Mouse (Mus musculus) myocyte (in vitro differentiated cells): Measurements from ENCODE around the gene Dact3.

ENCODE experiments used
- MAX ChIP-seq: IDR thresholded peaks from one replicate; pipeline ENCODE4 v1.6.1; 2011; ENCODE audit warnings: low read depth, mild to moderate bottlenecking, control low read depth
- MYOD1 ChIP-seq, 3 experiments: IDR thresholded peaks; one replicate each; pipeline ENCODE4 v1.6.1; 2011; ENCODE audit warnings: control low read depth in 2 of 3, low read depth in 2 of 3, mild to moderate bottlenecking in 2 of 3, moderate library complexity in 1 of 3; ENCODE audit not compliant: insufficient read length in 2 of 3, control insufficient read depth in 1 of 3
- MYOG ChIP-seq, 3 experiments: IDR thresholded peaks; one replicate each; pipeline ENCODE4 v1.6.1; 2011; ENCODE audit warnings: control low read depth in 2 of 3, low read depth in 2 of 3, mild to moderate bottlenecking in 2 of 3; ENCODE audit not compliant: insufficient read length in 2 of 3, control insufficient read depth in 1 of 3, insufficient read depth in 1 of 3
- POLR2A ChIP-seq: IDR thresholded peaks from one replicate; pipeline ENCODE4 v1.6.1; 2011; ENCODE audit warnings: low read depth, mild to moderate bottlenecking, control low read depth, moderate library complexity; ENCODE audit not compliant: insufficient read length
- POLR2AphosphoS2 ChIP-seq: IDR thresholded peaks from one replicate; pipeline ENCODE4 v1.6.1; 2011; ENCODE audit warnings: low read depth, control low read depth; ENCODE audit not compliant: insufficient read length
- REST ChIP-seq: IDR thresholded peaks from one replicate; pipeline ENCODE4 v1.6.1; 2011; ENCODE audit warnings: mild to moderate bottlenecking, control low read depth, moderate library complexity; ENCODE audit not compliant: insufficient read depth, insufficient read length
- USF1 ChIP-seq: IDR thresholded peaks from one replicate; pipeline ENCODE4 v1.6.1; 2011; ENCODE audit warnings: low read depth, mild to moderate bottlenecking, control low read depth, moderate library complexity

GRCm38 (mm10) chr7:16874756-16875309 is 284 bp upstream of the Dact3 start:
- TF ChIP-seq POLR2A (no peak), MYOD1 (IDR thresholded peaks at IDR 0.05; ENCODE audit: control insufficient read depth in 1 of 3, insufficient read length in 2 of 3, low read depth in 2 of 3) (peak in 2 of 3 experiments; percentile 60 to 61), MAX (no peak), REST (no peak), MYOG (IDR thresholded peaks at IDR 0.05; ENCODE audit: control insufficient read depth in 1 of 3, insufficient read depth in 1 of 3, insufficient read length in 2 of 3, low read depth in 2 of 3) (peak; percentile 3 to 71 (median 39)), USF1 (peak; percentile 52), POLR2AphosphoS2 (no peak)
